Mouse (Mus musculus) heart, postnatal 0 days (tissue): ENCODE results near the gene Fam32a.

Experiments used
- CTCF ChIP-seq: IDR thresholded peaks from 2 replicates; pipeline ENCODE4 v1.5.1; 2016; ENCODE audit warnings: antibody characterized with exemption, control low read depth, low read depth
- EP300 ChIP-seq: IDR thresholded peaks from 2 replicates; pipeline ENCODE4 v1.6.1; 2016; ENCODE audit warnings: antibody characterized with exemption, low read depth

- TF ChIP-seq CTCF (no peak), EP300 (no peak)
Observed at GRCm38 (mm10) chr8:72187793-72188331, 31.7 kb upstream of the Fam32a start.
